Mouse (Mus musculus) heart, embryonic 16.5 days (tissue): ENCODE data around the gene Gm17018. TPM values are rescaled to one million over a fixed set of nuclear protein-coding genes. Genes with fewer than 3 reads are reported as not detected.
A peak's percentile ranks its signal among the peaks of the same experiment; 100 is the strongest.

ENCODE experiments used
- ATAC-seq: fragments of 200-750 bp; cut with Nextera tagmentation; replicated peaks from 2 replicates; pipeline ENCODE4 v1.8.0; 2017; ENCODE audit warnings: moderate number of reproducible peaks; ENCODE audit not compliant: insufficient read depth, low FRiP score; ENCODE audit errors: extremely low read depth
- H3K27ac ChIP-seq: fragments of 300-500 bp; sonication (generic); 2 replicates; pipeline ENCODE4 v1.5.1; 2014; ENCODE audit warnings: mild to moderate bottlenecking, low read length, control low read depth, moderate library complexity
- H3K27me3 ChIP-seq: fragments of 300-500 bp; sonication (generic); 2 replicates; pipeline ENCODE4 v1.6.1; 2014; ENCODE audit warnings: low read length, mixed read lengths; ENCODE audit not compliant: control insufficient read depth, insufficient read depth
- H3K36me3 ChIP-seq: fragments of 300-500 bp; sonication (generic); 2 replicates; pipeline ENCODE4 v1.6.1; 2014; ENCODE audit not compliant: control insufficient read depth, insufficient read depth
- H3K4me1 ChIP-seq: fragments of 300-500 bp; sonication (generic); 2 replicates; pipeline ENCODE4 v1.6.1; 2014; ENCODE audit warnings: low read length, mixed read lengths; ENCODE audit not compliant: control insufficient read depth, insufficient read depth
- H3K4me2 ChIP-seq: fragments of 300-500 bp; sonication (generic); 2 replicates; pipeline ENCODE4 v1.6.1; 2014; ENCODE audit warnings: low read depth, mild to moderate bottlenecking, control low read depth, low read length
- H3K4me3 ChIP-seq: fragments of 300-500 bp; sonication (generic); 2 replicates; pipeline ENCODE4 v1.5.1; 2014; ENCODE audit warnings: mild to moderate bottlenecking, control low read depth, low read length
- H3K9ac ChIP-seq: fragments of 300-500 bp; sonication (generic); 2 replicates; pipeline ENCODE4 v1.6.1; 2014; ENCODE audit warnings: low read length, control low read depth
- H3K9me3 ChIP-seq: fragments of 300-500 bp; sonication (generic); replicated peaks from 2 replicates; pipeline ENCODE4 v1.6.1; 2016; ENCODE audit warnings: low read length; ENCODE audit not compliant: control insufficient read depth
- WGBS: fragments of 180-500 bp; shearing (Covaris S2); extraction: QIAGEN DNeasy Blood & Tissue Kit; methylation state at CpG from one replicate; pipeline ENCODE4 v1.1.7; 2014; 5-methylcytosine and 5-hydroxymethylcytosine counted together
- polyA plus RNA-seq: library from polyadenylated mRNA; unstranded; fragments of >200 nt; fragmentation: Nextera tagmentation; extraction: Ambion mirVana; gene quantifications from 2 replicates; pipeline ENCODE4 v1.2.1, GENCODE M21; 2015

The Gm17018 gene
- polyA plus RNA-seq, 1 experiment from 2014 or later: 32.0 TPM

- Histone ChIP-seq H3K4me2 (no peak overlapping the region), H3K27me3 (no peaks in the 10 kb centered on the region), H3K4me3 (no peak overlapping the region), H3K36me3 (peaks cover 6% of the 10 kb centered on the region; the same call in 1 of the 2 replicates), H3K9ac (no peak overlapping the region), H3K9me3 (no peaks in the 10 kb centered on the region), H3K27ac (no peak overlapping the region), H3K4me1 (peaks cover 7% of the 10 kb centered on the region; the same call in 1 of the 2 replicates)
- no peak for ATAC-seq
- 93% methylated on average over 4 of the region's 4 CpGs for WGBS
Observed at GRCm38 (mm10) chr19:45606701-45607100, 46.3 kb downstream of the Gm17018 start.

GRCm38 (mm10) chr19:45607479-45607878 is 47.1 kb downstream of the Gm17018 start:
- WGBS: 60% methylated on average over 7 of the region's 7 CpGs
- Histone ChIP-seq H3K27me3 (no peaks in the 10 kb centered on the region), H3K27ac (no peak overlapping the region), H3K9me3 (no peaks in the 10 kb centered on the region), H3K36me3 (no peaks in the 10 kb centered on the region), H3K4me1 (peaks cover 7% of the 10 kb centered on the region; the same call in 1 of the 2 replicates), H3K4me3 (no peak overlapping the region), H3K9ac (no peak overlapping the region), H3K4me2 (no peak overlapping the region)
- no peak for ATAC-seq

- no peak overlapping the region for H3K27ac ChIP-seq
- ATAC-seq: no peak
- H3K4me2 ChIP-seq: no peak overlapping the region
- H3K27me3 ChIP-seq: no peaks in the 10 kb centered on the region
- H3K9me3 ChIP-seq: no peaks in the 10 kb centered on the region
- H3K4me3 ChIP-seq: no peak overlapping the region
- no peak overlapping the region for H3K9ac ChIP-seq
- WGBS: 86% methylated on average over 13 of the region's 13 CpGs
- peaks cover 7% of the 10 kb centered on the region; the same call in 1 of the 2 replicates for H3K4me1 ChIP-seq
- no peaks in the 10 kb centered on the region for H3K36me3 ChIP-seq
Observed at GRCm38 (mm10) chr19:45608648-45609339, 48.4 kb downstream of the Gm17018 start.

GRCm38 (mm10) chr19:45610823-45611222 is 50.4 kb downstream of the Gm17018 start:
- Histone ChIP-seq H3K4me2 (no peak overlapping the region), H3K9ac (no peak overlapping the region), H3K4me1 (peaks cover 12% of the 10 kb centered on the region), H3K27me3 (no peaks in the 10 kb centered on the region), H3K4me3 (no peak overlapping the region), H3K9me3 (no peaks in the 10 kb centered on the region), H3K36me3 (no peaks in the 10 kb centered on the region), H3K27ac (no peak overlapping the region)
- 77% methylated on average over 5 of the region's 5 CpGs for WGBS
- no peak for ATAC-seq

- 63% methylated on average over 8 of the region's 8 CpGs for WGBS
- Histone ChIP-seq H3K4me3 (no peak overlapping the region), H3K4me1 (peaks cover 18% of the 10 kb centered on the region), H3K4me2 (no peak overlapping the region), H3K9me3 (no peaks in the 10 kb centered on the region), H3K36me3 (no peaks in the 10 kb centered on the region), H3K27ac (no peak overlapping the region), H3K9ac (no peak overlapping the region), H3K27me3 (no peaks in the 10 kb centered on the region)
- no peak for ATAC-seq
Observed at GRCm38 (mm10) chr19:45614375-45614774, 54.0 kb downstream of the Gm17018 start.

GRCm38 (mm10) chr19:45614928-45615327 is 54.5 kb downstream of the Gm17018 start:
- Histone ChIP-seq H3K27me3 (no peaks in the 10 kb centered on the region), H3K9ac (no peak overlapping the region)
- ATAC-seq: no peak

GRCm38 (mm10) chr19:45615415-45616213 is 55.2 kb downstream of the Gm17018 start:
- Histone ChIP-seq H3K4me1 (peaks cover 18% of the 10 kb centered on the region), H3K27me3 (no peaks in the 10 kb centered on the region), H3K9ac (0 out of 2 replicates have a peak overlapping the region, but pooled peaks have one; percentile 2), H3K36me3 (no peaks in the 10 kb centered on the region), H3K9me3 (no peaks in the 10 kb centered on the region), H3K4me2 (no peak overlapping the region), H3K4me3 (no peak overlapping the region), H3K27ac (no peak overlapping the region)
- 79% methylated on average over 12 of the region's 12 CpGs for WGBS
- ATAC-seq: no peak

More at GRCm38 (mm10) chr19:45614928-45615327, 54.5 kb downstream of the Gm17018 start:
- Histone ChIP-seq H3K36me3 (no peaks in the 10 kb centered on the region), H3K4me3 (no peak overlapping the region), H3K4me1 (peaks cover 18% of the 10 kb centered on the region), H3K9me3 (no peaks in the 10 kb centered on the region), H3K4me2 (no peak overlapping the region), H3K27ac (no peak overlapping the region)
- WGBS: 80% methylated on average over 3 of the region's 3 CpGs

GRCm38 (mm10) chr19:45616214-45616518 is 55.8 kb downstream of the Gm17018 start:
- Histone ChIP-seq H3K27ac (no peak overlapping the region), H3K9me3 (no peaks in the 10 kb centered on the region), H3K36me3 (no peaks in the 10 kb centered on the region), H3K9ac (no peak overlapping the region), H3K27me3 (no peaks in the 10 kb centered on the region), H3K4me3 (no peak overlapping the region), H3K4me1 (peaks cover 18% of the 10 kb centered on the region), H3K4me2 (no peak overlapping the region)
- WGBS: 77% methylated on average over 4 of the region's 4 CpGs
- no peak for ATAC-seq

GRCm38 (mm10) chr19:45616735-45617134 is 56.3 kb downstream of the Gm17018 start:
- Histone ChIP-seq H3K9ac (no peak overlapping the region), H3K27ac (no peak overlapping the region), H3K27me3 (no peaks in the 10 kb centered on the region), H3K4me3 (no peak overlapping the region), H3K9me3 (no peaks in the 10 kb centered on the region), H3K4me1 (peaks cover 18% of the 10 kb centered on the region), H3K4me2 (no peak overlapping the region), H3K36me3 (no peaks in the 10 kb centered on the region)
- no peak for ATAC-seq
- WGBS: 58% methylated on average over 7 of the region's 7 CpGs
